Mouse (Mus musculus) erythroblast, adult 5-6 weeks (primary cell): ENCODE data around the gene Bco2. TPM values are rescaled to one million over a fixed set of nuclear protein-coding genes. Genes with fewer than 3 reads are reported as not detected.

ENCODE experiments used
- ATAC-seq: replicated peaks from 2 replicates; pipeline ENCODE4 v1.8.0; 2016; ENCODE audit warnings: moderate number of reproducible peaks, mild to moderate bottlenecking, moderate TSS enrichment, inconsistent platforms; ENCODE audit not compliant: poor library complexity, low FRiP score, severe bottlenecking
- total RNA-seq, 2 experiments: library from RNA; stranded (forward) in 1 of 2; stranded (reverse) in 1 of 2; fragments of 150-400 nt in 1 of 2; fragments of 200-764, 138-1000 nt in 1 of 2; gene quantifications; 2 replicates each; pipeline versions ENCODE4 v1.2.3 to v1.2.4; 2015 to 2017; ENCODE audit warnings: low replicate concordance in 2 of 2

Gene Bco2
- total RNA-seq, 2 experiments from 2014 or later: 0.17 to 1.7 TPM

- ATAC-seq: no peak
These were observed 32.4 kb downstream of the Bco2 start for GRCm38 (mm10) chr9:50522574-50522973.

GRCm38 (mm10) chr9:50521562-50521961, 33.4 kb downstream of the Bco2 start:
- ATAC-seq: no peak

GRCm38 (mm10) chr9:50520748-50521147, 34.2 kb downstream of the Bco2 start:
- no peak for ATAC-seq

- peak; percentile 63; the same call in 1 of the 2 replicates for ATAC-seq
These were observed 36.2 kb downstream of the Bco2 start for GRCm38 (mm10) chr9:50518781-50519180.

GRCm38 (mm10) chr9:50515462-50515861, 39.5 kb downstream of the Bco2 start:
- ATAC-seq: no peak

- no peak for ATAC-seq
These were observed 47.4 kb downstream of the Bco2 start for GRCm38 (mm10) chr9:50507570-50507969.

- ATAC-seq: no peak
These were observed 49.6 kb downstream of the Bco2 start for GRCm38 (mm10) chr9:50505405-50505804.

- no peak for ATAC-seq
These were observed 52.0 kb downstream of the Bco2 start for GRCm38 (mm10) chr9:50502949-50503348.

GRCm38 (mm10) chr9:50500974-50501501, 53.9 kb downstream of the Bco2 start:
- ATAC-seq: no peak

- ATAC-seq: no peak
These were observed 54.5 kb downstream of the Bco2 start for GRCm38 (mm10) chr9:50500467-50500973.

- ATAC-seq: no peak
These were observed 55.2 kb downstream of the Bco2 start for GRCm38 (mm10) chr9:50499781-50500180.

- no peak for ATAC-seq
These were observed 56.2 kb downstream of the Bco2 start for GRCm38 (mm10) chr9:50498815-50499214.

- no peak for ATAC-seq
These were observed 57.4 kb downstream of the Bco2 start for GRCm38 (mm10) chr9:50497536-50497935.

GRCm38 (mm10) chr9:50497076-50497475, 57.9 kb downstream of the Bco2 start:
- ATAC-seq: no peak

- no peak for ATAC-seq
These were observed 58.4 kb downstream of the Bco2 start for GRCm38 (mm10) chr9:50496546-50496945.

- ATAC-seq: no peak
These were observed 58.9 kb downstream of the Bco2 start for GRCm38 (mm10) chr9:50496151-50496505.

GRCm38 (mm10) chr9:50495405-50496150, 59.4 kb downstream of the Bco2 start:
- no peak for ATAC-seq

GRCm38 (mm10) chr9:50494311-50494710, 60.7 kb downstream of the Bco2 start, which contains the start of gene Plet1:
Gene Plet1 (plus strand): TSS chr9:50494525.
- no peak for ATAC-seq

- ATAC-seq: no peak
These were observed 61.2 kb downstream of the Bco2 start for GRCm38 (mm10) chr9:50493777-50494176.

- no peak for ATAC-seq
These were observed 63.4 kb downstream of the Bco2 start for GRCm38 (mm10) chr9:50491531-50492045.

- ATAC-seq: no peak
These were observed 64.1 kb downstream of the Bco2 start for GRCm38 (mm10) chr9:50490836-50491235.
